Mouse (Mus musculus): ENCODE results near the gene Pnpla2.

GRCm38 (mm10) chr7:141466045-141466394 lies 11.0 kb downstream of the Pnpla2 start:
- no peak for TF ChIP-seq CTCF (IDR thresholded peaks at IDR 0.05; ENCODE audit: control insufficient read depth, insufficient read depth, insufficient replicate concordance, low read depth, low read length)
- no peak for TF ChIP-seq POLR2A (IDR thresholded peaks at IDR 0.05; ENCODE audit: control insufficient read depth, low read depth, low read length)
